Mouse (Mus musculus) G1E (cell line): ENCODE measurements around the gene Pygo2. TPM values are rescaled to one million over a fixed set of nuclear protein-coding genes. Genes with fewer than 3 reads are reported as not detected.
A peak's percentile ranks its signal among the peaks of the same experiment; 100 is the strongest.

ENCODE experiments used
- ATAC-seq: 2 replicates; pipeline ENCODE4 v1.8.0; 2016; ENCODE audit warnings: mild to moderate bottlenecking; ENCODE audit not compliant: insufficient number of reproducible peaks, poor library complexity, low FRiP score, severe bottlenecking; ENCODE audit errors: extremely low read depth
- DNase-seq: peaks from one replicate; pipeline ENCODE4 v3.0.0; 2012; ENCODE audit warnings: low spot score
- H3K27me3 ChIP-seq: 2 replicates; pipeline ENCODE4 v1.6.1; 2012; ENCODE audit warnings: mild to moderate bottlenecking, low read length, inconsistent platforms; ENCODE audit not compliant: insufficient read depth
- H3K36me3 ChIP-seq: replicated peaks from 2 replicates; pipeline ENCODE3; 2012; ENCODE audit warnings: mild to moderate bottlenecking, inconsistent platforms
- H3K4me1 ChIP-seq: 2 replicates; pipeline ENCODE4 v1.6.1; 2012; ENCODE audit warnings: low read depth, low read length, inconsistent platforms, mixed read lengths; ENCODE audit not compliant: insufficient read depth
- H3K4me3 ChIP-seq: 2 replicates; pipeline ENCODE4 v1.5.1; 2012; ENCODE audit warnings: low read depth, mild to moderate bottlenecking, inconsistent platforms, low read length, moderate library complexity, mixed read lengths
- H3K9me3 ChIP-seq: replicated peaks from 2 replicates; pipeline ENCODE4 v1.6.1; 2012; ENCODE audit warnings: inconsistent platforms
- CTCF ChIP-seq: IDR thresholded peaks from 2 replicates; pipeline ENCODE4 v1.5.1; 2012; ENCODE audit warnings: low read depth, low read length, inconsistent platforms, mixed read lengths
- GATA1 ChIP-seq: IDR thresholded peaks from 2 replicates; pipeline ENCODE4 v1.6.1; 2012; ENCODE audit warnings: borderline replicate concordance, low read length, inconsistent platforms, mixed read lengths
- GATA2 ChIP-seq: IDR thresholded peaks from 2 replicates; pipeline ENCODE4 v1.6.1; 2012; ENCODE audit warnings: low read depth, low read length, inconsistent platforms, borderline replicate concordance
- POLR2AphosphoS5 ChIP-seq: IDR thresholded peaks from 2 replicates; pipeline ENCODE4 v1.6.1; 2012; ENCODE audit warnings: low read depth, low read length, inconsistent platforms; ENCODE audit not compliant: insufficient replicate concordance
- TAL1 ChIP-seq: conservative IDR thresholded peaks from 2 replicates; pipeline ENCODE4 v1.6.1; 2012; ENCODE audit warnings: low read depth, low read length, inconsistent platforms, mixed read lengths
- polyA plus RNA-seq: library from polyadenylated mRNA; stranded (reverse); fragments of >175 nt; gene quantifications from 2 replicates; pipeline ENCODE4 v1.2.3, GENCODE M21; 2012
- total RNA-seq, 2 experiments: library from RNA; stranded (forward) in 1 of 2; stranded (reverse) in 1 of 2; fragments of 200-1000 nt in 1 of 2; fragments of >200 nt in 1 of 2; fragmentation: Nextera tagmentation in 1 of 2; gene quantifications; 2 replicates each; pipeline ENCODE4 v1.2.3; 2014 to 2017

Gene Pygo2
- total and polyA plus RNA-seq, 3 experiments, result 22.2 to 201 (median 30.9) TPM

DNA sequence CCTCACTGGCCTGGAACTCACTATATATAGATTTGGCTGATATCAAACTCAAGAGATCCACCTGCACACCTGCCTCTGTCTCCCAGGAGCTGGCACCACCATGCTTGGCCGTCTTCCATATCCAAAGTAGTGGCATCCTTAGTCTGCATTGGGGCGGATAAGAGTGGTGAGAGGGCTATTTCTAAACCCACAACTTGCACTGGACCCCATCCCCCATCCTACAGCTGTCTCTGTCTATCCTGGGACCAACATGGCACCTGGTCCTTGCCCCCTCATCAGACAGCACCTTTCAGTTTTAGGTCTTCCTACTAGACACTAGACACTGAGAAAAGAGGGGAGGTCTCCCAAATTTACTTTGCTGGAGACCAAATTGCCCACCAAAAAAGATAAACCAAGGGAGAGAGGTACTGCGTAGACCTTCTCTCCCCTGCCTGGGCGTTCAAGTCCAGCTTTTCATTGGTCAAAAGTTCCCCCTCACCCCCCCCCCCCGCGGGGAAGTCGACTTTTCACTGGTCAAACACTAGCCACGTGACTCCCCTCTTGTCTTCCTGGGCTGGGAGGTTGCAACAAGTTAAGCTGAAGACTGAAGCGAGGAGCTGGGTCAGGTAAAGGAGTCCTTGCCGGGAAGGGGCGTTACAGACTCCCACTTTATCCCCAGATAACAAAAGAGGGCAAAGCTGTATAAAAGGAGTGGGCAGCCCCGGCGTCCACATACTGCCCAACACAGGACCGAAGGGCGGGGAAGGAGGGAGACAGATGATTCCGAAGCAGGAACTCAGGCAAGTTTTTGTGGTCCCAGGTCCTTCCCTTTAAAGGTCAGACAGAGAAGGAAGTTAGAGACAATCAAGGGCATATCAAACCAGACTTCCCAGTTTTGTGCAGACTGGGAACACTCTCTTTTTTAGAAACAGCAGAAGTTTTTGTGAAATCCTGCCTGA lies 6.4 kb downstream of the Pygo2 start, which contains the start of gene Pbxip1:
Pbxip1 (plus strand) TSS at position 531 of the 938 bp plus-strand sequence.
- peak within 1 kb of the TSS; percentile 68 for H3K4me3 ChIP-seq
- H3K27me3 ChIP-seq, result no peaks in the 10 kb centered on the region
- peak; percentile 92 for DNase-seq
- peaks cover 66% of the 10 kb centered on the region for H3K36me3 ChIP-seq
- TF ChIP-seq GATA1 (no peak), POLR2AphosphoS5 (no peak), CTCF (no peak), TAL1 (no peak), GATA2 (no peak)
- peaks cover 51% of the 10 kb centered on the region for H3K4me1 ChIP-seq
- no peaks in the 10 kb centered on the region for H3K9me3 ChIP-seq
- peak; percentile 75 for ATAC-seq

DNA sequence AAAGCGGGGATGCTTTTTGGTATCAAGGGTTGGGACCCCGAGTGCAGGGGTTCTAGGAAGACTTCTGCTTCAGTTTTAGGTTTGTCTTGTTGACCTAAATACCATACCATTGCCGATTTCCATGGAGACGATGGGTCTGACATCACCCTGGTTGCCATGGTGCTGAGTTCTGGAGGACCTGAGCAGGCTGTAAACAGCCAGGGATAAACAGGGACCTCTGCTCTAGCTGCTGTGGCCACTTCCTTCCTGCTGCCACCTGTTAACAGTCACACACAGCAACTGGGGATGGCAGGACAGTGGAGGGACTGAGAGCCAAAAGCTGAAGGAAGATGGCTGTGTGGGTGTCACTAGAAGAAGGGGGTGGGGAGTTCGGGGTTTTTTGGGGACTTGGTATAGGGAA lies 7.3 kb downstream of the Pygo2 start:
- ATAC-seq, result no peak
- peaks cover 46% of the 10 kb centered on the region for H3K4me1 ChIP-seq

DNA sequence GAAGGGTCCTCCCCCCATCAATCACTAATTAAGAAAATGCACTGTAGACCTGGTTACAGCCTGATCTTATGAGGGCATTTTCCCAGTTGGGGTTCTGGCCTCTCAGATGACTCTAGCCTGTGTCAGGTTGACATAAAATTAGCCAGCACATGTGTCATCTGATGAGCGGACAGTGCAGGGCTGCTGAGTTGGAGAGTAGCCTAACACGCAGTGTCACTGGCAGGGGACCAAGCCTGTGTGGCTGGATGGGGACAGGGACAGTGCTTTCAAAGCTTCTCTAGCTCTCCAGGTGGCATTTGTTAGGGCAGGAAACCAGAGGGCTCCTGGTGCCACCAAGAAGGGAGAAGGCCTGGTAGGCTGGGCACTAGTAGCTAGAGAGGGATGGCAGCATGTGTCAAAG lies 10.7 kb downstream of the Pygo2 start:
- ATAC-seq (no peak), DNase-seq (no peak)
- Histone ChIP-seq H3K4me3 (no peak overlapping the region), H3K27me3 (no peaks in the 10 kb centered on the region), H3K4me1 (peaks cover 30% of the 10 kb centered on the region), H3K9me3 (no peaks in the 10 kb centered on the region), H3K36me3 (peaks cover 68% of the 10 kb centered on the region)
- TF ChIP-seq GATA1 (no peak), GATA2 (no peak), CTCF (no peak), TAL1 (no peak), POLR2AphosphoS5 (no peak)

More for the DNA sequence above, 7.3 kb downstream of the Pygo2 start:
- peak; percentile 8 for DNase-seq
- Histone ChIP-seq H3K9me3 (no peaks in the 10 kb centered on the region), H3K4me3 (peak overlapping the region; percentile 68), H3K36me3 (peaks cover 67% of the 10 kb centered on the region), H3K27me3 (no peaks in the 10 kb centered on the region)
- TF ChIP-seq CTCF, result no peak
- TF ChIP-seq TAL1, result no peak
- TF ChIP-seq POLR2AphosphoS5, result no peak
- no peak for TF ChIP-seq GATA2
- TF ChIP-seq GATA1, result no peak

DNA sequence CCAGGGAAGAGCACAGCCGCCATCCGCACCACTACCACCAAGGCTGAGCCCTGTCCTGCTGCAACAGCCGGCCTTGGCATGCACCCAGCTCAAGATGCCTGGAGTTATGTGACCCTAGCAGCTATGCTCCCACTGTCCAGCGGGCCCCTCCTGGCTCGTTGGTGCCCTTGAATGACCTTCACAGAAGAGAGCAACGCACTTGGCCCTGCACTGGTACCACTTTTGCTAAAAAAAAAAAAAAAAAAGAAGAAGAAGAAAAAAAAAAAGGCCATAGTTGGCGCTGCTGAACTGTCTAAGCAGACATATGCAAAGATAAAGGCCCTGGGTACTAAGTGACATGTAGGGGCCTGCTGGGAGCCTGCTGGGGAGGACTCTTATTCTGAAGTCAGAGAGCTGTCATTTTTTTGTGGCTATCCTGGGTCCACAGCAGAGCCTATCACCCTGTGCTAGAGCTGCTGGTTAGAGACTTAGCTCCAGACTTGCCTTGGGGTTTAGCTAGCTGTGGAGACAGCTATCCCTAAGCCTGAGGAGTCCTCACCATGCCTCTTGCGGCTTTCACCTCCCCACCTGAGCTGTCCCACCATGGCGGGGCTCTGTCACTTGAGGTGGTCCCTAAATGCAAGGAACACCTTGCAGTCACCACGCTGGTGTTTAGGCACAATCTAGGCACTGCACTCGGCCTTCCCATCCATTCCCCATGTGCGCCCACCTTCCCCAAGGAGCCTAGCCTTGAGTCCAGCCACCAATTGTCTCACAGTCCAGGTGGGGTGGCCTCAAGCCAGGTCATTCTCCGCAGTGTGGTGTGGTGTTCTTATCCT lies 18.9 kb downstream of the Pygo2 start:
- H3K4me1 ChIP-seq, result peaks cover 39% of the 10 kb centered on the region
- no peaks in the 10 kb centered on the region; the same call in 1 of the 2 replicates for H3K27me3 ChIP-seq
- DNase-seq, result peak; percentile 85
- H3K36me3 ChIP-seq, result peaks cover 51% of the 10 kb centered on the region
- peak overlapping the region; percentile 66; the same call in 1 of the 2 replicates for H3K4me3 ChIP-seq
- H3K9me3 ChIP-seq, result no peaks in the 10 kb centered on the region
- TF ChIP-seq POLR2AphosphoS5 (no peak), CTCF (no peak), GATA2 (no peak), TAL1 (no peak), GATA1 (no peak)
- ATAC-seq, result peak; percentile 82

DNA sequence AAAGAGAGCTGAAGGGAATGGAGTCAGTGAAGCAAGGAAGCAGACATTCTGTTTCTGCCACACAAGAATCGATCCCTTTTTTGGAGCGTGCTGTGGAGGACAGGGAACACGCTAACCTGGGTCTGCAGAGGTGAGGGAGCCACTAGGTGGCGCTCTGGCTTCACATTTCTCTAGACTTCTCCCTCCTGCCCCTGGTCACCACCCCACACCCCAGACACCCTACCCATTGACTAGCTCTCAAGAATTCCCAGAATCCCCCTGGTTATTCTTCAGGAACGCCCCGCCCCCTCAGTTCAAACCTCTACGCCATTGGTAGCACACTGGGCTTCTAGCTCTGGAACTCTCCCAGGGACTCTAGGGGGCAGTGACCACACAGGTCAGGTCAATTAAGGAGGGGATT lies 19.5 kb downstream of the Pygo2 start:
- peaks cover 45% of the 10 kb centered on the region for H3K36me3 ChIP-seq
- H3K4me1 ChIP-seq, result peaks cover 39% of the 10 kb centered on the region
- peak; percentile 72 for DNase-seq

More for the DNA sequence above, 19.5 kb downstream of the Pygo2 start:
- TF ChIP-seq POLR2AphosphoS5 (no peak), GATA2 (no peak), GATA1 (no peak), TAL1 (no peak), CTCF (peak; percentile 83)
- H3K4me3 ChIP-seq, result peak overlapping the region; percentile 66; the same call in 1 of the 2 replicates
- ATAC-seq, result no peak
- peaks cover 2% of the 10 kb centered on the region for H3K27me3 ChIP-seq
- H3K9me3 ChIP-seq, result no peaks in the 10 kb centered on the region
